In the genomic region with DNA sequence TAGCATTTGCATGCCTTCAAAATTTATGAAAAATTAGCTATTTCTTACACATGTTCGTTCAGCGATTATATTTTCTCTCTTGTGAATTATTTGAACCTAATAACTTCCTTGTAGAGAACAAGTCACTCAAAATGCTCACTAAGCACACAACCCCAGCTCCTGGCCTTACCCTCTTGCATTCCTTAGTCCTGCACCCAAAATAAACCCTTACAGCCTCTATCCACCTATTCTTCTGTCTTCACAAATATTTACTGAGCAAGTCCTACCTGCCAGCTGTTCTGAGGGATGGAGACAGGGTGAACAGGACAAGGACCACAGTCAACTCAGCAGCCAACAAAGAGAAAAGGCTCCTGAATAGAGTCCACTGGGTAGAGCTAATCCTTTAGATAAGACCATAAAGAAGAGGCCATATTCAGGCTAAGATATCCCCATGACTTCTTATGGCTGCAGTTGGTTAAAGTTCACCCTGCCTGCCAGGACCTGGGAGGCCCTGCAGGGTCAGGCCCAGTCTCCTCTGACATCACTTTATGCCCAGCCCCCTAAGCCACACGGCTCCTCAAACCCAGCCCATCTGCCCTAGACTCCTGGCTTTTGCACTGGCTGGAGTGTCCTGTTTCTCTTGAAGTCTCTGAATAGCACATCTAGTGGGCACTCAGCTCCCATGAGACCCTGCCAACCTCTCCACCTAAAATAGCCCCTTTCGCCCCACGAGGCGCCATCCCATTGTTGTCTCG, we compare ENCODE assay signal across 19 mouse cellular contexts. TPM values are rescaled to one million over a fixed set of nuclear protein-coding genes. Genes with fewer than 3 reads are reported as not detected.
A peak's percentile ranks its signal among the peaks of the same experiment; 100 is the strongest.
DNase-seq lines count a peak whose midpoint lies in the region; ATAC-seq and TF ChIP-seq lines count a peak whose summit lies in the region.
"Had no signal": no experiment of that assay in that cellular context is flagged by ENCODE, and none has a peak within 500 bp of the region (broad histone marks: within the 10 kb centered on the region; RNA-seq: fewer than 3 reads in every experiment).

No protein-coding gene starts in this region.

- H3K4me1 ChIP-seq in lung, postnatal 0 days (ENCODE audit: insufficient read depth, low read depth, low read length), result 0 out of 2 replicates have a peak, but pooled peaks cover 4% of the 10 kb centered on the region
- H3K4me1 ChIP-seq in intestine, embryonic 16.5 days (ENCODE audit: control insufficient read depth, insufficient read depth, low read length), result peaks cover 20% of the 10 kb centered on the region
- H3K4me1 ChIP-seq: limb, embryonic 15.5 days; neural tube, embryonic 15.5 days had no signal

- H3K9me3 ChIP-seq in lung, postnatal 0 days (ENCODE audit: low read length), result no peaks in the 10 kb centered on the region
- H3K9me3 ChIP-seq in intestine, embryonic 16.5 days (ENCODE audit: control insufficient read depth, low read length), result no peaks in the 10 kb centered on the region
- H3K9me3 ChIP-seq: heart, embryonic 13.5 days; limb, embryonic 15.5 days; midbrain, embryonic 10.5 days; neural tube, embryonic 15.5 days had no signal

- no peak for TF ChIP-seq CTCF in lung, postnatal 0 days (IDR thresholded peaks at IDR 0.05)

- WGBS in lung, postnatal 0 days, result 61% methylated on average over 7 of the region's 7 CpGs
- WGBS in intestine, embryonic 16.5 days, result 55% methylated on average over 7 of the region's 7 CpGs

- no peak for TF ChIP-seq EP300 in lung, postnatal 0 days (IDR thresholded peaks at IDR 0.05)

- no peak overlapping the region for H3K4me3 ChIP-seq in lung, postnatal 0 days (ENCODE audit: low read depth, low read length)
- H3K4me3 ChIP-seq in intestine, embryonic 16.5 days (ENCODE audit: low read length), result peak overlapping the region; percentile 2; the same call in 1 of the 2 replicates
- H3K4me3 ChIP-seq: heart, embryonic 13.5 days; limb, embryonic 15.5 days; midbrain, embryonic 10.5 days; neural tube, embryonic 15.5 days had no signal

- no peak overlapping the region for H3K9ac ChIP-seq in lung, postnatal 0 days (replicated peaks; ENCODE audit: low read depth)
- H3K9ac ChIP-seq in intestine, embryonic 16.5 days (ENCODE audit: low read depth, low read length), result peak overlapping the region; percentile 41
- H3K9ac ChIP-seq: heart, embryonic 13.5 days; limb, embryonic 15.5 days; neural tube, embryonic 15.5 days had no signal

- ATAC-seq in lung, postnatal 0 days, result peak; percentile 35; the same call in 1 of the 2 replicates
- peak; percentile 95 for ATAC-seq in intestine, embryonic 16.5 days
- ATAC-seq in megakaryocyte progenitor cell, adult 5-6 weeks (replicated peaks; ENCODE audit: poor library complexity), result peak; percentile 62
- ATAC-seq: inflammation-experienced regulatory T-cells, adult 6 months had no signal

- no peak overlapping the region for H3K27ac ChIP-seq in lung, postnatal 0 days (ENCODE audit: low read length)
- peak overlapping the region; percentile 92 for H3K27ac ChIP-seq in intestine, embryonic 16.5 days (ENCODE audit: low read length)
- H3K27ac ChIP-seq: heart, embryonic 13.5 days; kidney, postnatal 0 days; limb, embryonic 15.5 days; midbrain, embryonic 10.5 days; neural tube, embryonic 15.5 days had no signal

- no peaks in the 10 kb centered on the region for H3K27me3 ChIP-seq in lung, postnatal 0 days (replicated peaks; ENCODE audit: insufficient read depth, low read length)
- no peaks in the 10 kb centered on the region for H3K27me3 ChIP-seq in intestine, embryonic 16.5 days (replicated peaks; ENCODE audit: control insufficient read depth, insufficient read depth, low read length)
- H3K27me3 ChIP-seq: heart, embryonic 13.5 days; limb, embryonic 15.5 days; neural tube, embryonic 15.5 days had no signal

- no peaks in the 10 kb centered on the region for H3K36me3 ChIP-seq in lung, postnatal 0 days (ENCODE audit: insufficient read depth, low read length)
- H3K36me3 ChIP-seq in intestine, embryonic 16.5 days (ENCODE audit: control insufficient read depth, insufficient read depth, low read length), result no peaks in the 10 kb centered on the region
- H3K36me3 ChIP-seq: heart, embryonic 13.5 days; limb, embryonic 15.5 days; midbrain, embryonic 10.5 days; neural tube, embryonic 15.5 days had no signal

- no peak overlapping the region for H3K4me2 ChIP-seq in lung, postnatal 0 days (replicated peaks; ENCODE audit: low read depth, low read length)
- 0 out of 2 replicates have a peak overlapping the region, but pooled peaks have one; percentile 8 for H3K4me2 ChIP-seq in intestine, embryonic 16.5 days (ENCODE audit: low read depth, low read length)
- H3K4me2 ChIP-seq: heart, embryonic 13.5 days; limb, embryonic 15.5 days; neural tube, embryonic 15.5 days had no signal

- DNase-seq in lung, postnatal 0 days (ENCODE audit: low spot score), result no peak
- no peak for DNase-seq in lung, adult 18-20 months
- DNase-seq in ovary, postnatal 10 days (ENCODE audit: low spot score), result no peak
- no peak for DNase-seq in T-cell, adult 2 months (ENCODE audit: low spot score)
- DNase-seq in urinary bladder, postnatal 10 days (ENCODE audit: low spot score), result no peak
- DNase-seq: cerebellum, postnatal 14 days; gastrocnemius, postnatal 10 days; layer of hippocampus, adult 9-11 months; retina, postnatal 1 day; thymus, postnatal 4 days had no signal

RNA-seq across cellular contexts. Expression of a gene that starts 7.0 kb away (rescaled TPM):
- polyA plus RNA-seq in lung, postnatal 0 days (2015; fragmentation: Nextera tagmentation; extraction: Ambion mirVana), result 0.08 and 0.11 TPM in 2 replicates
- polyA plus RNA-seq in intestine, embryonic 16.5 days (2015; fragmentation: Nextera tagmentation; extraction: Ambion mirVana), result 358 and 407 TPM in 2 replicates
- total RNA-seq in megakaryocyte progenitor cell, adult 5-6 weeks (2015), result 52.3 and 76.8 TPM in 2 replicates
- total RNA-seq in megakaryocyte progenitor cell, adult 5-6 weeks (2017), result 41.4 and 61.6 TPM in 2 replicates
- total RNA-seq: left cerebral cortex, postnatal 10 days had no signal
- polyA plus RNA-seq: kidney, postnatal 0 days; limb, embryonic 15.5 days; neural tube, embryonic 15.5 days had no signal

RNA-seq across cellular contexts. Expression of a gene that starts 42.6 kb away (rescaled TPM):
- polyA plus RNA-seq in lung, postnatal 0 days (2015; fragmentation: Nextera tagmentation; extraction: Ambion mirVana), result 34.5 and 39.4 TPM in 2 replicates
- 6.6 and 9.3 TPM in 2 replicates for polyA plus RNA-seq in intestine, embryonic 16.5 days (2015; fragmentation: Nextera tagmentation; extraction: Ambion mirVana)
- total RNA-seq in megakaryocyte progenitor cell, adult 5-6 weeks (2015), result 4.4 and 8.1 TPM in 2 replicates
- total RNA-seq in megakaryocyte progenitor cell, adult 5-6 weeks (2017), result 5.5 and 8.5 TPM in 2 replicates

Comparison
In these comparisons a context has a peak if more than half of its experiments do, and no peak if none do; other contexts are left out.
1. ATAC-seq: peak in every context shown above with its lines; median percentile 95 in intestine, embryonic 16.5 days; 62 in megakaryocyte progenitor cell, adult 5-6 weeks; 35 in lung, postnatal 0 days.
2. RNA of a gene that starts 7.0 kb away (polyA plus RNA-seq): 358 to 407 TPM in intestine, embryonic 16.5 days; 0.08 to 0.11 TPM in lung, postnatal 0 days; every median in the first group is over 100 times any median in the second.